Mouse (Mus musculus) olfactory bulb, adult 2 months (tissue): ENCODE data around the gene Twf2.

Experiments
- CTCF ChIP-seq: fragments of 200-500 bp; IDR thresholded peaks from 2 replicates; pipeline ENCODE4 v1.5.1; 2012; ENCODE audit warnings: low read depth, mild to moderate bottlenecking, low read length, moderate library complexity; ENCODE audit not compliant: insufficient read depth
- POLR2A ChIP-seq: fragments of 200-500 bp; IDR thresholded peaks from 2 replicates; pipeline ENCODE4 v1.6.1; 2012; ENCODE audit warnings: mild to moderate bottlenecking, low read depth, low read length, moderate library complexity; ENCODE audit not compliant: insufficient read depth

DNA sequence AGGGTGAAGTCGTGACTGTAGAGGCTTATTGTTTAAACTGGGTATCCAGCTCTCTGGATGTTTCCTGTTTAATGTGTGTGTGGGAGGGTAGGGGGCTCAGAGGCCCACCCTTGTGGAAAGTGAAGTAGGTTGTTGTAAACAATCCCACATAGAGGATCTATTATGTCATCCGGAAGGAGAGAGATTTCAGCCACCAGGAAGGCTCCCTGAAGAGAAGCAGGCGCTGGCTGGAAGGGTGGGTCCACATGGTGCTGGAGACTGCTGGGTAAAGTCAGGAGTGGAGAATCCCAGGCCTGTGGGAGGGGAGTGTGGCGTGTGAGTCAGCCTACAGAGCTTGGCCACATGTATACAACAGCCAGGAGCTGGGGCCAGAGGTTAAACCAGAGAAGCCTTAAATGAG, 47.3 kb downstream of the Twf2 start:
- TF ChIP-seq CTCF (no peak), POLR2A (no peak)
